Mouse (Mus musculus) embryo, embryonic 10 days (tissue): ENCODE results near the gene Nrp2.

ENCODE experiments used
- DNase-seq: peaks from one replicate; pipeline ENCODE4 v3.0.0-alpha.2; 2015; ENCODE audit warnings: low spot score

The Nrp2 gene

DNA sequence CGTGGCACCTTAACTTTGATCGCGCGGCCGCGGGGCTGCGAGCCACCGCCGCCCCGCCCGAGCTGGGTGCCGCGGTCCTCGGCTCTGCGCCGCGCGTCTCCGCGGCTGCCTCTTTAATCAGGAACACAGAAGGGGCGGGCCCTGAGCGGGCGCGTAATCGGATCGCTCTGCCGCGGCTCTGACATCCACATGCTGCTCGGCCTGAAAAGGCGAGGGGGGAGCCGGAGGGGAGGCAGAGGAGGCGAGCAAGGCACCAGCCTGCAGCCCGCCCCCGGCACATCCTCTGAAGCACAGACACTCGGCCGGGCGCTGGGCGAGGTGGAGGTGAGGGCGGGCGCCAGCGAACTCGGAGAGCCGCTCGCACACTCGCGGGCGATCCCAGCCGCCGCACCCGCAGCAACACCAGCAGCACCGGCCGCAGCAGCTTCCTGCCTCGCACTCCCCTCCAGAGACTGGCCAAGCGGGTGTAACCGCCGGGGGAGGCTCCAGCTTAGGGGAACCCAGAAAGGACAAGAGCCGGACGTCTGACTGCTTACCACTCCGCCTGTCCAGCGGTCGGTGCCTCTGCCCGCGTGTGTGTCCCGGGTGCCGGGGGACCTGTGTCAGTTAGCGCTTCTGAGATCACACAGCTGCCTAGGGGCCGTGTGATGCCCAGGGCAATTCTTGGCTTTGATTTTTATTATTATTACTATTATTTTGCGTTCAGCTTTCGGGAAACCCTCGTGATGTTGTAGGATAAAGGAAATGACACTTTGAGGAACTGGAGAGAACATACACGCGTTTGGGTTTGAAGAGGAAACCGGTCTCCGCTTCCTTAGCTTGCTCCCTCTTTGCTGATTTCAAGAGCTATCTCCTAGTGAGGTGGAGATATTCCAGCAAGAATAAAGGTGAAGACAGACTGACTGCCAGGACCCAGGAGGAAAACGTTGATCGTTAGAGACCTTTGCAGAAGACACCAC lies at the start of gene Nrp2:
Nrp2 (plus strand) TSS at position 128 of the 959 bp plus-strand sequence.
- peak; percentile 92 for DNase-seq

DNA sequence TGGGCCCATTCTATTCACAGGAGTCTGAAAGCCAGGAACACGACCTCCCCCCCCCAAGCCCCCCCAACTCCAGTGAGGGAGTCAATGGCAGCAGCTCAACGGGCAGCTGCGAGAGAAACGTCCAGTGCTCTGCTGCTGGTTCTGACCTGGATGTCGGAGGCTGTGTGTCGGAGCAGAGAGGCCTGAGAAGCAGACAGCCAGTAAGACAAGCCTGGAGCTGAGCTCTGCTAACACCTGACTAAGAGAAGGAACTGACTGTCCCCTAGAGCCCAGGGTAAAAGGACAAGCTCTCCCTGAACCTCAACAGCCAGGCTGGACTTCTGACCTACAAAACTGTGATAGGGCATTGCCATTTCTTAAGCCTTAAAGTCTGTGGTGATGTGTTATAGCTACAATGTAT lies 48.6 kb upstream of the Nrp2 start:
- no peak for DNase-seq

DNA sequence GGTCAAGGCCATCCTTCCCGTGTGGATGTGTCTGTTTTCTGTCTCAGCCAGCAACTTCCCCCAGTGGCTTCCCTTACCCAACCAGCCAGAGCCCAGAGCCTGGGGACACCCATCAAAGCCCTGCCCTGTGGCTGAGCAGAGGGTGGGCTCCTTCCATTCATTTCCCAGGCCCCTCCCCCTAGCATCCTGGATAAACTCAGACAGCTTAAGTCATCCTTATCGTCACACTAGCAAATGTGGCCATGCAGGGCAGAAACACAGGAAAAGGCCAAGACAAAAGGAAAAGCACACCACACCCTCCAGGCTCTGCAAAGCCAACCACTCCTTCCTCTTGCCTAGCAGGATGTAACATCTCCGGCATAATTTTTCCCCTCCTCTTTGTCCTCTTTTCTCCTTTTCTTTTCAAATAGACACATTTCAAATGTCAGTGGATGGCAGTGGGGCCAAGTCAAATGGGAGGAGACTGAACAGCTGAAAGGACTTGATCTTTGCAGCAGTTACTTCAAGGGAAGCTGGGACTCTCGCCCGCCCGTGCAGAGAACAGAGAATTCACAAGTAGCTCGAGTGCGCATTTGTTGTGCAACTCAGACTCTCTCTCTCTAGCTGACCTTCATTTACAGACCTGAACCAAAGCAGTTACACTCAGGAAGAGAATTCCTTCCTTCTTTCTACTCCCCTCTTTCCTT lies 38.0 kb upstream of the Nrp2 start:
- DNase-seq: peak; percentile 49

DNA sequence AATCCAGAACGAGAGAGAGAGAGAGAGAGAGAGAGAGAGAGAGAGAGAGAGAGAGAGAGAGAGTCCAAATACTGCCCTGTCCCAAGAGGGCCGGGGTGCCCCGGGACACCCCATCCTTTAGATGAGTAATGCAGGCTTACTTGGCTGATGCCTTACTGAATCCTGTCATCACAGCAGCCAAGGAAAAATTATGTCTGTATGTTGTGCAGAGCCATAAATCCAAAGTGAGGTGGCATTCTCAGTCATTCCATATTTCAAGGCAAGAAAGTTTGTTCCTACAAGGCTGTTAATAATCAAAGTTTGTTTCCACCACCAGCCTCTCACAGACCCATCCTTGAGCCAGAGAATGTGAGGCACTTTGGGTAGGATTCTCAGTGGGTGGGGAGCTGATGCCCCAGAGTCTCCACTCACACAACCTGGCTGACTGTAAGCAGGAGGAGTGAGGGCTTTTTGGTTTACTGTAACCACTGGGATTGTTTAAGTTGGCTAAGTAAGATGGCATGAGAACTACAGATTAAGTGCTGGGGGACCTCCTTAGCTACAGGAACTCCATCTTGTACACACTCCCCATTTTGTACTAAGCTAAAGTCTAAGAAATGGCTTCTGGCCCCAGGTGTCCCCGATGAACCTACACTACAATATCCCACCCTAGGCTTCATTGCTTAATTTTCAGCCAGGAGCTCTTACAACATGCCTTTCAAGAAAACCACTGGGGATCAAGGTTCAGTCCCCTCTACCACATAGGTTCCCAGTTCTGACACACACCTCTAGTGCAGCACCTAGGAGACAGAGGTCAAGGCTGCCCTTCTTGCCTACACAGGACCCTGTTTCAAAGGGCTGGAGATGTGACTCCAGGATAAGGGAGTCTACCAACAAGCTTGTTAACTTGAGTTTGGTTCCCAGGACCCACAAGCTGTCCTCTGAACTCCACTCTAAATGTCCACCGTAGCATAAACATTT lies 37.0 kb upstream of the Nrp2 start:
- DNase-seq: no peak

DNA sequence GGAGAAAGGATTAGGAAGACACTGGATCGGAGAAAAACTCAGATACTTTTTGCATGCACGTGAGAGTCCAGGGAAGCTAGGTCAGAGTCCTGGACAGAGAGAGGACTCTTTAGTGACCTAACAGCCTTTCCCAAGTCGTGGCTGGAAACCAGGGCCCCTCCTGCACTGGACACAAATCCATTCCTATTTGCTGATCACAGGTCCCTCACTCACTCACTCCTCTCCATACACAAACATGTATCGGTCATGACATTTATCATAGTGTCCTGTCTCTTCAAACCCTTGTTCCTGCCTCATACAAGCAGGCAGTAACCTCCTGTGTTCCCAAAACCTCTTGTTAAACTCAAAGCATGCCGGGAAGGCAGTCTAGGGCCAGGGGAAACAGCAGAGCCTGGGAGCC lies 36.3 kb upstream of the Nrp2 start:
- DNase-seq: no peak

DNA sequence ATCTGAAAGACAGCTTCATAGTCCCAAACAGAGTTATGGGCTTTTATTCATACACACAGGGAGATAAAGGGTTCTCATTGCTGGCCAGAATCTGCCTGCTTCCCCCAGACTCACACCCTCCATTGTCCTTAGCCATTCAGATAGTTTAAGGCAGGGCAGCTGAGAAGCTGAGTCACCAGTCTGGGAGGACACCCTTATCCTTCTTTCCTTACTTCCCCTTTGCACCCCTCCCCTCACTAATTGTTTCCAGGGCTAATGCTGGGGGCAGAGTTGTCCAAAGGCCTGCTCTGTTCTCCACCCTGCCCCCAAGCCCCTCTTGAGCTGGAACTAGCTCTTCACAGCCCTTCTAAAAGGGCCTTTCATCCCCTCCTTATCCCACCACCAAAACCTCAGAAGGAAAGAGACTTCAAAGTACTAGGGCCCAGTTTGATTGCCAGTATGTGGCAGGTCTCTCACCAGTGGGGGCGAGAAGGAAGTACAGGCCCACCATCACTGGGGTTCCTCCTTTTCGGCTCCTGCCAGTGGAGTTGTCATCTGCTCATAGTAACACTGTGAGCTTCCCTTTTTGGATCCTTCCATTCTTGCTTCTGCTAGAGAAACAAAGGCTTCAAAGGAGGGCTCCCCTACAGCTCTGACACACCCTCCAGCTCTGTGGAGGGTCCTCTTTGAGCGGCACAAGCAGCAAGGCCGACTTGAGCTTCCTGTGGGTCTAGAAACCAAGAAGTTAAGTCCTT lies 24.3 kb upstream of the Nrp2 start:
- DNase-seq: no peak

DNA sequence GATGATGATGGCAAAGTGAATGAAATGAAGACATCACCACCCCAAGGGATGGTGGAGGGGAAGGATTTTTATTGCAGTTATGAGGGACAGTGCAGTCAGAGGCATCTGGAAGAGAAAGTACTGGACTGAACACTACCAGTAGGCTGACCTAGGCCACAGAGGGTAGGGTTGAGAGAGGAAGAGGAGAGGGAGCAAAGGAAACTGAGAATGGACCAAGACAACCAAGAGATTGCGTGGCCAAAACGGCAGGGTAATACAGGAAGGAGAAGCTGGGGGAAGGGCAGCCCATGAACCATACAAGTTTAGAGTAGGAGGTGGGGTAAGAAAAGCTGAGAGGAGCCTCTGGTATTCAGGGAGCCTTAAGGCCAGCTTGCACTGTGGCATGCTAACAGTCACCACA lies 23.6 kb upstream of the Nrp2 start:
- no peak for DNase-seq

DNA sequence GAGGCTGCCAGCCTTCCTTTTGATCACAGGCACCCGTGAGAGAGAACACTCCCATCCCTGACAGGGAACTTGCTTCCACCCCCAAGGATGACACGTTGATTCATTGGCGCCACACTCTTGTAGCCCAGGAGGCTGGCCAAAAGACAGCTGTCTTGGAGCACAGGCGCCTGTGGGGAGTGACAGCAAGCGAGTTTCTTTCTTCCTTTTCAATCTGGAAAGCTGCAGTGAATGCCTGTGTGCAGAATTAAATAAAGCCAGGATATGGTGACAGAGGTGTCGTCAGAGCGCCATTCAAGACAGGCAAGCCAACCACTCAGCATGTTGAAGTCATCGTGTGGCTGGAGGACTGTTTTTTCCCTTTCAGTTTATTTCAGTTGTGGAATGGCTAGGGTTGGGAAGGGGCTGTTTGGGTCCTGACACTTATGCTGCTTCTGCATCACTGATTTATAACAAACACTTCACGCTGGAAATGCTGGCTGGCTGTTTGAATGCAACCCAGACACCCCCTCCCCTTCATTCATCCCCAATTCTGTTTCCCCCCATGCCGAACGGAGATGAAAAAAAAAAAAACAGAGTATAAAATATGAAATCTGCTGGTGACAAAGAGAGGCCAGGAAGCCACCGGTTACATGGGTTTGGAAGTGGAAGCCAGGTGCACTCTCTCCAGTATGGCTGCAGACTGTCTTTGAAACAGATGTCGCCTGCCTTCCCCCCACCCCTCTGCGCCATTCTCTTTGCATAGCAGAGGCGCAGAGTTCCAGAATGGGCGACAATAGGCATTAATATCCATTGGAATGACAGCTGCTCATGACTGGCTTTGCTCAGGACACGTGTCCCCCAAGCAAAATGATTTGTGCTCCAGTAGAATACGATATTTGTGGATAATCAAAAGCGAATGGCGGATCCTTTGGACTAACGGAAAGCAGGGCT lies 20.4 kb upstream of the Nrp2 start:
- peak; percentile 61 for DNase-seq

DNA sequence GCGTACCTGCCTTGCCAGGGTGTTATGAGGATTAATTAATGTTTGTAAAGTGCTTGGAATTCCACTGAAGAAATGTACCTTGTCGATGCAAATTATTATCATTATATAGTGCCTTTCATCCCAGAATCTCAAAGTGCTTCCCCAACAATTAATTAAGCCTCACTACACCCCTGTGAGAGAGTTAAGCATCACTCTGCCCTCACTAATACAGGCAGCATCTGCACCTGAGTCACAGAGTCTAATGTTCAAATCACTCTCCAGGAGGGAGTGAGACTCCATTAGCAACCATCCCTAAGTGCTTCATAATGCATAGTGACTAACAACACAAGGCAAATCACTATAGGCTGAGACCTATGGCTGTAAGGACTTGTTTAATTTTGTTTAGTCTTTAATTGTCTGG lies 19.6 kb upstream of the Nrp2 start:
- DNase-seq: no peak

DNA sequence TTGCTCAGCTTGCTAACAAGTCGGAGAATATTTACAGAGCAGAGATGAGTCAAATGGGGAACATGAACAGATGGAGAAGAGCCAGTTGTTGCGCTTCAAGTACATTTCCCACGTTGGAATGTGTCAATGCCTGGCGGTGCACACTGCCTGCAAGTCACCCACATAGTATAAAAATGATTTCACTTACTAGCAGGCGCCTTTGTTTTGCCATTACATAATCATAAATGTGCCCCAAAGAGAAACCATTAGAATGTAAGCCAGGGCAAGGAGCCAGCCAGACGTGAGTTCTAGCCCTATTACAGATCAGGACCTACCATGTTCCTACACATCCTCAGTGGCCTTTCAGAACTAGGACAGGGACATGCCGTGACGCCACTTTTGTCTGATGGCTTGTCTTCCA lies 15.6 kb upstream of the Nrp2 start:
- no peak for DNase-seq

DNA sequence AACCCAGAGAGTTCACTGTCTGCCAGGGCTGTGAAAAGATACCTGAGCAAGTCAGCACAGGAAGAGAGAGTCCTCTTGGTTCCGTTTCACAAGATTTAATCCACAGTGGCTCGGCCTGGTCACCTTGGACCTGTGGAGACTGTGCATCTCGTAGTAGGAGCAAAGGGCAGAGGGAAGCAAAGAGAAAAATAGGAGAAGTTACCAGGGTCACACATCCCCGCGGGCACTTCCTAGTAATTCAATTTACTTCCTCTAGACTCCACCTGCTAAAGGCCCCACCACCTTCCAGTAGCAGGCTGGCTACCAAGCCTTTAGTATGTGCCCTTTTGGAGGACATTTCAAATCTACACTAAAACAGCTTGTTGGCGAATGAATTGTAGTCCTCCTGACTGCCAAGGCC lies 11.9 kb upstream of the Nrp2 start:
- DNase-seq: no peak

DNA sequence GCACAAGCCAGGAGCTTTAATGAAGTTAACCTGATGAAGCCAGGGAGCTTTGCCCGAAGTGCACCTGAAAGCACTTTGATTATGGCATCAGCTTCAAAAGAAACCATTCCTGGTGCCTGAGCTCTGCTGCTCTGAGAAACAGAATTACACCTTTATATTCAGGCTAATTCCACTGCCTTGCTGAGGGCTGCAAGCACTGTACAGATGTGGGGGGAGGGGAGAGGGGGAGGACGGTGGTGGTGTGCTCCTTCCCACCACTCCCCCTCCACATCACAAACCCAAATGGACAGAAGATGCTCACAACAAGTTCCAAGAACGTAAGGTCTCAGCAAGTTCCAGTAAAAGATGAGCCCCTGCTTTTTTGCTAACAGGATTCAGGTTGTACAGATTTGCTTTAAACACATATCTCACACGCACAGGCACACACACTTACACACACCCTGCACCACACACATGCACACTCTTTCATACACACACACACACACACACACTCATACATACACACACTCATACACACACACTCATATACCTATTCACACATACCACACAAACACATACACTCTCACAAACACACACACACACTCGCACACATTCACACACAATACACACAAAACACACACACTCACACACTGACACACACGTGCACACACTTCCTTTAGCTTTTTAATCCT lies 6.6 kb upstream of the Nrp2 start:
- no peak for DNase-seq

DNA sequence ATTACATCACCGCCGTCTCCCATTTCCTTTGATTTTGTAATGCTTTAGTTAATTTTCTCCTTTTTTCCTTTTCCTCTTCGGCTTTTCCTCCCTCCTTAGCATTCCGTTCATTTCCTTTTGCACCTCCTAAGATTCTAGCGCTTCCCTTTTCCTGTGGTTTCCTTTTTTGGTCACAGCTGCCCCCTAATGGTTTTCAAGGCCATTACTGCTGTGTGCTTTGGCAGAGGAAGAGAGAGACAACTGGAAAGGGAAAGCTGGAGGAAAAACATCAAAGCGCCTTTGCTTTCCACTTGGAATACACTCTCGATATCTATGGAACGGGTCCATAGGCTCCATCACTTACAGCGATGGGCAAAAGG lies 6.1 kb upstream of the Nrp2 start:
- DNase-seq: peak; percentile 77

DNA sequence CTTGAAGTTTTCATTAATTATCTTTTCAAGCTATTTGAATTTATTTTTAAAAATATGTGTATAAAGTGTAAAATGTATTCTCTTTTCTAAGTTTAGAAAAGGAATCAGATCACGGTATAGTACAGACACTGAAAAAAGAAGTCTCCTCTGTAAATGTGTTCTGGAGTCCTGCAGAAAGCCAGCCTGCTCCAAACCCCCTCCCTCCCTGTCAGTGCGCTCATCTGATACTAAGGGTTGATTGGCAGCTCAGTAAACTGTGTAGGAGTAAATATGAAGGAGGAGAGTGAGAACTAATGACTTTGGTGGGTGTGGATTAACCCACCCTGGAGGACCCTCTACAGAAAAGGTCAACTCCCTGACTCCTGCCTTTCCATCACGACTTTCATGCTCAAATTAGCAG lies 5.7 kb upstream of the Nrp2 start:
- DNase-seq: no peak

DNA sequence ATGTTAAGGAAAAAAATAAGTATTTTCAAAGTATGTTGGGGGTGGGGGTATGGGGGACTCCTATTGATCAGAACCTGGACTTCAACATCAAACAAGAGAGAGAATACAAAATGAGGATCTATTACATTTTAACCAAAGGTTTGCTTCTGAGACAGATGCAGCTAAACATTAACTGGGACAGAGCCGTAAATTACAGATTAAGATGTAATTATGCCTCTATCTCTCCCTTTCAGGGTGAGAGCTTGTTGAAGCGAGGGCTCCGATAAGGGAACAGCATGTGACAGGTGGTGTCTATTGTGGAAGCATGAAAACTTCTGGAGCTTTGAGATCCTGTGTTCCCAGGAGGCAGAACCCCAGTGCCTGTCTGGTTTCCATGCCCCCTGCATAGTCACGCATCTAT lies 3.3 kb upstream of the Nrp2 start:
- DNase-seq: no peak

DNA sequence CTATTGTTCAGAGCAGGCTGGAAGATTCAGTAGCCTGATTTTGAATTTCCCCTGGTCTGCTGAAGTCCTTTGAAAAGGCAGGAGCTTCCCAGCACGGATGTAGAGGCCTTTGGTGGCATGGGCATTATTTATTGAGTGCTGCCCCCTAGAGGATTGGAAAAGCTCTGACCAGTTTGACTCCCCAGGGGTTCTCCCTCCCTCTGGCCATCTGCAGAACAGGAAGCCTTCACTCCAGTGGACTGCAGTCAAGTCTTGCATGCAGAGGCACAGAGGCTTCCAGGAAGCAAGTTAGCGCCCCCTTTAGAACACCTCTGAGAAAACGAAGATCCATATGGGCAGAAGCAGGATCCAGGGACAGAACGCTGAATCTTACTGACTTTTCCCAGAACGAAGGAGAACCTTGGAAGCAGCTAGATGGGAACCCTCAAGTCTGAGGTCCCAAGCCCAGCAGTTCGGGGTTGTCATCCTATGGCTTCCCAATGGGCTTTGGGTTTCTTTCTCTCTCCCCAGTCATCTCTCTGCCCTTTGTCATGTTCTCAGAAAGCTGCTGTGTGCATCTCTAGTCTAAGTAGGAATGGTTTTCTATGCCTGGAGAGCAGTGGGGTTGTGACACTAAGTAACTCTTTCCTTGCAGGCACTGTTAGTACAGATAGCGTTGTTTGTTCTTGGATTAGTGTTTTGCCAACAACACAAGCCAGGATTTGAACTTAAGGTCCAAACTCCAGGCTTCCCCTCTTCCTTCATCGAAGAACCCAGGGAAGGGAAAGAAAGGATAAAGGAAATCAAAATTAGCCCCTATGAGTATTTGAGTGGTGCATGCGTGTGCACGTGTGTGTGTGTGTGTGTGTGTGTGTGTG lies 1.8 kb upstream of the Nrp2 start:
- peak; percentile 93 for DNase-seq

DNA sequence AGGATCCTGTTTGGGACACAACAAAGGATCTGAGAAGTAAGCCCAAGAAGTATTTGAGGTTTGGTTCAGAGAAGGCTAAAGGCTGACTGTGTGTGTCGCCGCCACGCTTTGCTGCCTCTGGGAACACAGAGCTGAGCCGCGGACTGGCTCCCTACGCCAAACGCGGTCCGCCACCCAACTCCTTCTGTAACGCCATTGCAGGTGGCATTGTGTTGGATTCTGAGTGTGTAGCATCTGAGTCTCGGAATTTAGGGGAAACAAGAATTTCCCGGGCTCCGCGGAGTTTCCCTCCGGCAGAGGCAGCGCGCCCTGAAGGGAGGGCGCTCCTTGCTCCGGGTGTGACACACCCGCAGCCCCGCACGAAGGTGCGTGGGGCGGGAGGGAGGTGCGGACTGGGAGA lies 342 bp upstream of the Nrp2 start:
- peak; percentile 63 for DNase-seq

DNA sequence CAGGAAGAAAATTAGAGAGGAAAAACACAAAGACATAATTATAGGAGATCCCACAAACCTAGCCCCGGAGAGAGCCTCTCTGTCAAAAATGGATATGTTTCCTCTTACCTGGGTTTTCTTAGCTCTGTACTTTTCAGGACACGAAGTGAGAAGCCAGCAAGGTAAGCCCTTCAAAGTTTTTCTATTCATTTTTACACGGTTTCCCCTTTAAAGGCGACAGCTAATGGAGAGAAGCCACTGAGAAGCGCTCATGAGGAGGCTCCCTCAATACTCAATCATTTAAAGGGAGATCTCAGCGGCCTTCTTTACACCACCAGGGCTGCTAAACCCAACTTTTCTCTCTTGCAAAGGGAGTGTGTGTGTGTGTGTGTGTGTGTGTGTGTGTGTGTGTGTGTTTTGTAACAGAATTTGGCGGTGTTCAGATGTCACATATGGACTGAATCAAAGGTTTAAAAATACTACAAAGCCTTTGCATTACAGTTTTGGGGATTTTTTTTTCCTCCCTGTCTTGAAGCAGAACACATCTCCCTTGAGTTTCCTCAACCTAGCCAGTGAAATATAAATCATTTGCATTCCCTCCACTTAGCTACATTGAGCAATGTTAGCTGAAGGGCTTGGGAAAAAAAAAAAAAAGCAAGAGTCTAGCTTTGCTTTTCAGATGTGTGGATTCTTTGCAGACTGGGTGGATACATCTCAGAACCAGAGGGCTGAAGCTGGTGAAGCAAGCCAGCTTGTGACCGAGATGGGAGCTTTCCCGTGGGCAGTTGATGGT lies 1.2 kb downstream of the Nrp2 start:
- no peak for DNase-seq
